Mouse (Mus musculus) G1E-ER4 (cell line): Measurements from ENCODE around the gene Hinfp. TPM values are rescaled to one million over a fixed set of nuclear protein-coding genes. Genes with fewer than 3 reads are reported as not detected.

Experiments
- GATA1 ChIP-seq: IDR thresholded peaks from one replicate; pipeline ENCODE4 v1.8.0; 2012; ENCODE audit warnings: low read length, inconsistent platforms
- polyA plus RNA-seq: library from polyadenylated mRNA; stranded (reverse); fragments of >175 nt; gene quantifications from 2 replicates; pipeline ENCODE4 v1.2.3, GENCODE M21; 2012

The Hinfp gene
- polyA plus RNA-seq, 1 experiment, result 3.5 TPM

- TF ChIP-seq GATA1, result no peak
Observed at GRCm38 (mm10) chr9:44287401-44288075, 17.9 kb downstream of the Hinfp start.

- no peak for TF ChIP-seq GATA1
Observed at GRCm38 (mm10) chr9:44287003-44287400, 18.5 kb downstream of the Hinfp start.

DNA sequence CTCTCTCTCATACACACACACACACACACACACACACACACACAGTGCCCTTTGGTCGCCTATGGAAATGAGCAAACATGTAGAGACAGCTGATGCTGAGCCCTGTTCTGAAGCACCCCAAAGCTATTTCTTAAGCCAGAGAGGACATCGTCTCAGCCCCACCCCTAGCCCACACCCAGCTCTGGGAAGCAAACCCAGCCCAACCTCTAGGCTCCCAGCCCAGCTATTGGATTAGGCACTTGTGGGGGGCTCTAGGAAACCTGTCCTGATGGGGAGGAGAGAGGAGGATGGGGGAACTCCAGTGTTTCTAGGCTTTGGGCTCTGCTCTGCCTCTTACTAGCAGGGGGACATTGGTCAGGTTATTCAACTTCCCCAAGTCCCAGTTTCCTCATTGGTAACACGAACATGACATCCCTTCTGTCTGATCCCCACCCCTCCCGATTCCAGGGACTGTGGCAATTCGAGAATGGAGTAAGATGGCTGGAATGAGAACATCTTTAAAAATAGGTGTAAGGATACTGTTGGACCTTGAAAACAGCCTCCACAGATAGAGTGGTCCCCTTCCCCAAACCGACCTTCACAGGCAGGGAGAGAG, 19.1 kb downstream of the Hinfp start:
- no peak for TF ChIP-seq GATA1

DNA sequence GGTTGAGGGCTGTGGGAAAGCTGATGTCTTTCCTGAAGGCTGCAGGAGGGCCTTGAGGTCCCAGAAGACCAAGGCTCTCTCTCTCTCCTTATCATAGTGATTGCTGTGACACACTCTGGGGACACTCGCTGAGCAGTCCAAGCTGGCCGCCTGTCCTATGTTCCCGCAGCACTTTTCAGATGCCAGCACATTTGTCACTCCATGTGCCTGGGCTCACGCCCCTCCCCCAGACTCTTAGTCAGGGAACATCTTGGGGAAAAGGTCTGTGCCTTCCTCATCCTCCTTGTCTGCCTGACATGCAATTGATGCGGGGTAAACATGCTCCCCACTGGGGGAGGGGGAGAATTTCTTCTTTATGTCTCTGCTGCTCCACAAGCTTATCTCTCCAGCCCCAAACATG, 22.3 kb downstream of the Hinfp start:
- TF ChIP-seq GATA1, result no peak

DNA sequence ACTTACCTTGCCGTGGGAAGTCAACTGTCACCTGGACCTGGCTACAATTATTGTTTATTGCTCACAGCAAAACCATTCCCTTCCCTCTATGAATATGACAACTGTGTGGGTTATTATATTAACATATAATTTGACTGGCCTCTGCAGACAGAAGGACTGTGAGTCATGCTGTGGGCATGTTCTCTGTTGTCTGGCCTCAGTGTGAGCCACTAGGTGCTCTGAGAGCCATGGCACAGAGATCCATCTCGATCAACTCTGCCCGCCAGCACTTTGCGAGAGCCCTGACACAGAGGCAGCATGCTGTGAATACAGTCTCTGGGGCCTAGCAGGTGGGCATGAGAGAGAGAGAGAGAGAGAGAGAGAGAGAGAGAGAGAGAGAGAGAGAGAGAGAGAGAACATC, 35.5 kb downstream of the Hinfp start:
- no peak for TF ChIP-seq GATA1

DNA sequence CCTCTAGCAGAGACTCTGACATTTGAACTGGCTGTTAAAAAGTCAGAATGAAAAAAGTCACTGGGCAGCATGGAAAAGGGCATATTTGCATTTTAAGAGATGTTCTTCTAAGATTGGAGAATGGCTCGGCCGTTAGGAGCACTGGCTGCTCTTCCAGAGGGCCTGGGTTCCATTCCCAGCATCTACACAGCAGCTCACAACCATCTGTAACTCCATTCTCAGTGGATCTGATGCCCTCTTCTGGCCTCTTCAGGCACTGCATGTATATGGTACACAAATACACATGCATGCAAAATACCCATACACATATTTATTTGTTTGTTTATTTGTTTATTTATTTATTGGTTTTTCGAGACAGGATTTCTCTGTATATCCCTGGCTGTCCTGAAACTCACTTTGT, 36.4 kb downstream of the Hinfp start:
- TF ChIP-seq GATA1, result no peak

- TF ChIP-seq GATA1, result no peak
Observed at GRCm38 (mm10) chr9:44268432-44268831, 37.0 kb downstream of the Hinfp start, which contains the start of gene Nlrx1. TSS of gene Nlrx1 (minus strand) at chr9:44268599.

GRCm38 (mm10) chr9:44268027-44268360, 37.5 kb downstream of the Hinfp start:
- no peak for TF ChIP-seq GATA1

- TF ChIP-seq GATA1, result no peak
Observed at GRCm38 (mm10) chr9:44267319-44268026, 38.0 kb downstream of the Hinfp start.

- no peak for TF ChIP-seq GATA1
Observed at GRCm38 (mm10) chr9:44266478-44267226, 38.8 kb downstream of the Hinfp start.

- no peak for TF ChIP-seq GATA1
Observed at GRCm38 (mm10) chr9:44261388-44261787, 44.1 kb downstream of the Hinfp start.

GRCm38 (mm10) chr9:44259014-44259413, 46.5 kb downstream of the Hinfp start:
- no peak for TF ChIP-seq GATA1

- TF ChIP-seq GATA1, result no peak
Observed at GRCm38 (mm10) chr9:44256213-44256612, 49.3 kb downstream of the Hinfp start.

GRCm38 (mm10) chr9:44255136-44255521, 50.3 kb downstream of the Hinfp start:
- no peak for TF ChIP-seq GATA1

GRCm38 (mm10) chr9:44254508-44255135, 50.8 kb downstream of the Hinfp start:
- TF ChIP-seq GATA1, result no peak

DNA sequence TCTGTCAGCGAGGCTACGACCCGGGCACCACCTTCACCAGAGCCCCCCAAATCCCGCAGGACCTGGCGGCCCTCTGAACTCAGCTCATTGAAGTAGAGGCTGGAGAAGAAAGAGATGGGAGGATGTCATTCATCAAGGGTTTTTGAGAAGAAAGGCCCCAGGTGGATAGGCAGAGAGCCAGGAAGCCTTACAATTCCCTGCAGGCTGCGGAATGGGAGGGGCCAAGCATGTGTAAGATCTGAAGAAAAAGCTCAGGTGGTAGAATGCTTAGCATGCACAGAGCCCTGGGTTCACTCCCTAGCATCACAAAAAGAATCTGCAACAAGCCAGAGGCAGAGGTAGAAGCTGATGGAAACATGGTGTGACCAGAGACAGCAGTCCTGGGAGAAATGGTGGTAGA, 52.0 kb downstream of the Hinfp start:
- TF ChIP-seq GATA1, result no peak
